Mouse (Mus musculus): ENCODE measurements around the gene Men1.

- TF ChIP-seq POLR2A (IDR thresholded peaks at IDR 0.05; ENCODE audit: borderline replicate concordance, insufficient read depth, low read length) (no peak), CTCF (IDR thresholded peaks at IDR 0.05; ENCODE audit: borderline replicate concordance, insufficient read depth, low read depth, low read length) (no peak)
Observed at GRCm38 (mm10) chr19:6377327-6378040, 42.7 kb downstream of the Men1 start.

Data from cerebellum, adult 2 months (tissue).